Mouse (Mus musculus) cerebellum, adult 2 months (tissue): ENCODE results near the gene Aplp1.

Experiments used
- CTCF ChIP-seq: fragments of 200-500 bp; IDR thresholded peaks from 2 replicates; pipeline ENCODE4 v1.5.1; 2011; ENCODE audit warnings: low read depth, mild to moderate bottlenecking, control low read depth, low read length, moderate library complexity, borderline replicate concordance; ENCODE audit not compliant: insufficient read depth
- POLR2A ChIP-seq: fragments of 200-500 bp; IDR thresholded peaks from 2 replicates; pipeline ENCODE4 v1.6.1; 2011; ENCODE audit warnings: low read length, control low read depth, borderline replicate concordance; ENCODE audit not compliant: insufficient read depth

- TF ChIP-seq POLR2A (no peak), CTCF (no peak)
These were observed 36.7 kb downstream of the Aplp1 start for GRCm38 (mm10) chr7:30408639-30409038.
